Mouse (Mus musculus): ENCODE measurements around the gene Gabrq. TPM values are rescaled to one million over a fixed set of nuclear protein-coding genes. Genes with fewer than 3 reads are reported as not detected.

Gabrq gene
- not detected in 2 replicates for total RNA-seq (2017)

- ATAC-seq (replicated peaks in 1 of 2; ENCODE audit: insufficient read depth in 1 of 2, low FRiP score in 2 of 2, low TSS enrichment in 1 of 2, low read depth in 1 of 2, poor library complexity in 2 of 2, severe bottlenecking in 2 of 2) = peak; percentile 27 to 71; a peak in 1 of 4 replicates
Observed at GRCm38 (mm10) chrX:72824776-72825588, at the start of gene Gabrq. Gene Gabrq, plus strand, starts transcription at chrX:72825178.

- no peak for ATAC-seq (replicated peaks in 1 of 2; ENCODE audit: insufficient read depth in 1 of 2, low FRiP score in 2 of 2, low TSS enrichment in 1 of 2, low read depth in 1 of 2, poor library complexity in 2 of 2, severe bottlenecking in 2 of 2)
Observed at GRCm38 (mm10) chrX:72788773-72789557, 36.0 kb upstream of the Gabrq start.

- ATAC-seq (replicated peaks in 1 of 2; ENCODE audit: insufficient read depth in 1 of 2, low FRiP score in 2 of 2, low TSS enrichment in 1 of 2, low read depth in 1 of 2, poor library complexity in 2 of 2, severe bottlenecking in 2 of 2) = no peak
Observed at GRCm38 (mm10) chrX:72789558-72789871, 35.5 kb upstream of the Gabrq start.

GRCm38 (mm10) chrX:72819594-72819993, 5.4 kb upstream of the Gabrq start:
- peak in 1 of 2 experiments; percentile 56; a peak in 2 of 4 replicates for ATAC-seq (replicated peaks in 1 of 2; ENCODE audit: insufficient read depth in 1 of 2, low FRiP score in 2 of 2, low TSS enrichment in 1 of 2, low read depth in 1 of 2, poor library complexity in 2 of 2, severe bottlenecking in 2 of 2)

DNA sequence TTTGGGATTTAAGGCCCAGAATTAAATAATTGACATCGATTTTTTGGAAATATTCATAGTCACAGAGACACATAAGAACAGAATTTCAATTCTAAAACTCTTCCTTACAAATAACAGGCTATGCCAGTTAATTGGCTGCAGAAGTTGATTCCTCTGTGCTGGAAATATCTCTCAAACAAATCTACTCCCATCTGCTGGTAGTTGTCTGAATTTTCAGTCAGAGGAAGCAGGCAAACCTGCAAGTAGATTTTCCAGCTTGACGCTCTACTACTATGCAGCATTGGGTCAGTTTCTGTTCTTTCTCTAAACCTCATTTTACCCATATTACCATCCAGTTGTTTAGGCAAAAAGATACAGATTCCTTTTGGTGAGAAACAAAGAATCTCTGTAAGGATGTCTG, 1.7 kb upstream of the Gabrq start:
- ATAC-seq (replicated peaks in 1 of 2; ENCODE audit: insufficient read depth in 1 of 2, low FRiP score in 2 of 2, low TSS enrichment in 1 of 2, low read depth in 1 of 2, poor library complexity in 2 of 2, severe bottlenecking in 2 of 2) = no peak

- no peak for ATAC-seq (replicated peaks in 1 of 2; ENCODE audit: insufficient read depth in 1 of 2, low FRiP score in 2 of 2, low TSS enrichment in 1 of 2, low read depth in 1 of 2, poor library complexity in 2 of 2, severe bottlenecking in 2 of 2)
Observed at GRCm38 (mm10) chrX:72825589-72825905, 569 bp downstream of the Gabrq start.

Other genes with a start within 250 kb of the Gabrq start
- gene Gabra3, start 168.3 kb upstream of the Gabrq start, total RNA-seq (2017) = not detected in 2 replicates
- 98.1 and 157 TPM in 2 replicates for gene Cetn2, start 93.2 kb downstream of the Gabrq start, total RNA-seq (2017)
- 16.8 and 18.1 TPM in 2 replicates for gene Nsdhl, start 93.4 kb downstream of the Gabrq start, total RNA-seq (2017)
- gene Zfp185, start 162.2 kb downstream of the Gabrq start, total RNA-seq (2017) = 0.13 TPM in 1 of 2 replicates, not detected in the other
- not detected in 2 replicates for gene Pnma5, start 211.9 kb downstream of the Gabrq start, total RNA-seq (2017)
- not detected in 2 replicates for gene Pnma3, start 239.6 kb downstream of the Gabrq start, total RNA-seq (2017)

Data from hematopoietic stem cell, adult 5-6 weeks (primary cell).